Mouse (Mus musculus) urinary bladder, postnatal 25 days (tissue): ENCODE results near the gene Pim1.

Source experiments
- DNase-seq: peaks from one replicate; pipeline ENCODE4 v3.0.0; 2022; ENCODE audit warnings: low spot score

Pim1 gene

GRCm38 (mm10) chr17:29528568-29529187, 38.1 kb downstream of the Pim1 start:
- DNase-seq, result no peak

GRCm38 (mm10) chr17:29530508-29530907, 40.0 kb downstream of the Pim1 start:
- DNase-seq, result no peak

- DNase-seq, result no peak
Observed at GRCm38 (mm10) chr17:29531278-29531677, 40.7 kb downstream of the Pim1 start.

GRCm38 (mm10) chr17:29531757-29532384, 41.3 kb downstream of the Pim1 start:
- DNase-seq, result no peak

GRCm38 (mm10) chr17:29533866-29534265, 43.3 kb downstream of the Pim1 start:
- DNase-seq, result no peak

GRCm38 (mm10) chr17:29540426-29540825, 49.9 kb downstream of the Pim1 start:
- DNase-seq, result no peak

GRCm38 (mm10) chr17:29541419-29541818, 50.9 kb downstream of the Pim1 start:
- peak; percentile 37 for DNase-seq

- DNase-seq, result no peak
Observed at GRCm38 (mm10) chr17:29542831-29543690, 52.5 kb downstream of the Pim1 start.

GRCm38 (mm10) chr17:29544064-29544463, 53.5 kb downstream of the Pim1 start:
- DNase-seq, result no peak

GRCm38 (mm10) chr17:29545241-29545640, 54.7 kb downstream of the Pim1 start:
- DNase-seq, result no peak
